Mouse (Mus musculus): ENCODE measurements around the gene Usp2.

DNA sequence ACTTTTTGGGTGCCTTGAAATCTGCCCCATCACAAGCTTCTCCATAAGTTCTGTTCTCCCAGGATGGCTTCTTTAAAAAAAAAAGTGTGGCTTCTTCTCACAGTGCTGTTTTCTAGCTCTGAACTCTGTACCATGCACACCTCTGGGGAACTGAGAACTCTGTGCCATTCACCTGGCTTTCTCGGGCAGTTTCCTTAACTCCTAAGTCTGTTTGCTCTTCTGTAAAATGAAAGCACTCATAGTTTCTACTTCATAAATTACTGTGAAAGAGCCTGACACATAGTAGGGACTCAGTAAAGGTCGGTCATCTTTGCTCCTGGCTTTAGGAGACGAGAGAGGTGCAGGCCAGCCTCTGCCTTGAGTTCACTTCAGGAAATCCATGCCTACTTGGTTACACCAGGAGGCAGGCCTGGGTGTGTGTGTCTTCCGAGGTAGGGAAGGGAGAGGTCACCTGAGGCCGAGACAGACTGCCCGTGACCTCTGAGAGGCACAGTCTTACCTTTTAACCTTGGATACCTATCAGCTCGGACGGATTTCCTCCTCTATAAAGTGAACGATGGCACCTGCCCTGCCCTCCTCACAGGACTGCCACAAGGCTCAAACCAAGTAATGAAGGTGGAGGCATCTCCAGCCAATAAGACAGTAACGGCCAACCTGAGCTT lies 11.4 kb downstream of the Usp2 start:
- TF ChIP-seq POLR2A (IDR thresholded peaks at IDR 0.05; ENCODE audit: insufficient read depth, low read length) (no peak), CTCF (IDR thresholded peaks at IDR 0.05; ENCODE audit: low read depth, low read length) (no peak), EP300 (IDR thresholded peaks at IDR 0.05; ENCODE audit: insufficient read depth, low read depth, low read length) (no peak)

Measured in ES-Bruce4 (cell line).